Mouse (Mus musculus): Measurements from ENCODE around the gene Nudt17. TPM values are rescaled to one million over a fixed set of nuclear protein-coding genes. Genes with fewer than 3 reads are reported as not detected.
A peak's percentile ranks its signal among the peaks of the same experiment; 100 is the strongest.

Gene Nudt17
- polyA plus RNA-seq, 1 experiment from 2014 or later = 16.6 TPM

GRCm38 (mm10) chr3:96728634-96729402 lies 20.5 kb upstream of the Nudt17 start:
- Histone ChIP-seq H3K27ac (replicated peaks) (0 out of 2 replicates have a peak overlapping the region, but pooled peaks have one; percentile 91), H3K9me3 (replicated peaks) (no peaks in the 10 kb centered on the region), H3K4me1 (peaks cover 37% of the 10 kb centered on the region), H3K27me3 (ENCODE audit: low read depth, poor library complexity, severe bottlenecking) (no peaks in the 10 kb centered on the region), H3K36me3 (peaks cover 10% of the 10 kb centered on the region), H3K4me3 (peak overlapping the region; percentile 92)
- no peak for DNase-seq (ENCODE audit: low spot score)
- 51% methylated on average over 7 of the region's 7 CpGs for WGBS

DNA sequence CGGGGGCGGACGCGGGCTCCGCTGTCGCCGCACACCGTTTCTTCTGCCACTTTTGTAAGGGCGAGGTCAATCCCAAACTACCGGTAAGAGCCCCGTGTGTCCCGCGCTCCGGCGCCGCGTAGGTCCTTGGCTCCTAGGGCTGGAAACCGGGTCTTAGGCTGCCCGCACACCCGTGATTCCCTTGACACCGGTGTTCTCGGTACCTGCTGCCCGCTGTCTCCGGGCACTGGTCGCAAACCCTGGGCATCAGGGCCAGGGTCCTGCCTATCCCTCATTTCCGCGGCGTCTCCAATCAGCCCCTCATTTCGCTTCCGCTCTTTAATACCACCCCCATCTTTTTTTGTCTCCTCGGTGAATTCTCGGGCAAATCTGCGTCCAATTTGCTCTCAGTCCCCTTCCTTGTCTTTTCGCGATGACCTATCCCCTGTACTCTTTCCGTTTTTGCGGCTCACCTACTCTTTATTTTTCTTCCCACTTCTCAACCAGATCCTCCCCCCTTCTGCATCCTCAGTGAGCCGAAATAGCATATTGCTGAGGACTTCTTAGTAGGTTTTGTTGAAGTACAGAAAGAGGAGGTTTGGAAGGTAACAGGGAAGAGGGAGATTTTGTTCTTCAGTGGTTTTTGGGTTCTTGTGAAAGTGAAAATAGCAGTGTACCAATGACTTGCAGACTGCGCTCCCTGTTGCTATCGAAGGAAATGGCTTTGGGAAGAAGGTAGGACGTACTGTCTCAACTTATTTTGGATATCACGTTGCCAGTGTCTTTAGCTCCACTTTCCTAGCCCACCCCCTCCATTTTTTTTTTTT lies 19.7 kb upstream of the Nudt17 start:
- Histone ChIP-seq H3K4me3 (peak overlapping the region; percentile 92), H3K27me3 (ENCODE audit: low read depth, poor library complexity, severe bottlenecking) (no peaks in the 10 kb centered on the region), H3K36me3 (peaks cover 18% of the 10 kb centered on the region), H3K27ac (replicated peaks) (peak overlapping the region; percentile 91), H3K9me3 (replicated peaks) (no peaks in the 10 kb centered on the region), H3K4me1 (peaks cover 37% of the 10 kb centered on the region)
- DNase-seq (ENCODE audit: low spot score) = no peak
- WGBS = under 1% methylated on average over 42 of the region's 42 CpGs

DNA sequence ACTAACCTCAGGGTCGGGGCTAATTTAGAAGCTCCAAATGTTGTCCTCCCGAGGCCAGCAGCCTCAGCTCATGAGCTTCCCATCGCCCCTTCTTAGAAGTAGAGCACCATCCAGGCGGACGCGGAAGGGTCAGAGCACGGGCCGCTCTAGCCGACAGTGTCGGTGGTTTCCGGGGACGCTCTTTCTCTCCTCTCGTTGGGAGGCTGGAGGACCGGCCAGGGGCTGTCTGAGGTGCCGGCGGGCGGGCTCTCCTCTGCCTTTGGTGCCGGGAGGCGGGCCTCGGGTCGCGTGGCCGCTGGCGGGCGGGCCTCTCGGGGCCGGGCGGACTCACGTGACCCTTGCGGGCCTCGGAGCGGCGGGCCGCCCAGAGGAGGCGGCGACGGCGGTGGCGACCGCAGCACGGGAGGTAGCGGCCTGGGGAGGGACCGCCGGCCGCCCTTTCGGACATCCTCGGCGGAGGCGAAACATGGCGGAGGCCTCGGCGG lies 19.0 kb upstream of the Nudt17 start, which contains the start of the genes Polr3c and Rnf115:
TSS of gene Polr3c (minus strand) at position 286 of the 485 bp plus-strand sequence.
TSS of gene Rnf115 (plus strand) at position 322 of the 485 bp plus-strand sequence.
- Histone ChIP-seq H3K9me3 (replicated peaks) (no peaks in the 10 kb centered on the region), H3K4me3 (peak within 1 kb of the TSS; percentile 92), H3K27me3 (ENCODE audit: low read depth, poor library complexity, severe bottlenecking) (no peaks in the 10 kb centered on the region), H3K4me1 (peaks cover 37% of the 10 kb centered on the region), H3K27ac (replicated peaks) (peak within 1 kb of the TSS; percentile 91), H3K36me3 (peaks cover 25% of the 10 kb centered on the region)
- DNase-seq (ENCODE audit: low spot score) = peak; percentile 95
- under 1% methylated on average over 52 of the region's 52 CpGs for WGBS

- peak; percentile 38 for DNase-seq (ENCODE audit: low spot score)
- no peaks in the 10 kb centered on the region; the same call in 1 of the 2 replicates for H3K4me1 ChIP-seq
- no peaks in the 10 kb centered on the region for H3K27me3 ChIP-seq (ENCODE audit: low read depth, poor library complexity, severe bottlenecking)
- H3K27ac ChIP-seq (replicated peaks) = no peak overlapping the region
- no peaks in the 10 kb centered on the region for H3K9me3 ChIP-seq (replicated peaks)
- H3K4me3 ChIP-seq = no peak overlapping the region
- peaks cover 92% of the 10 kb centered on the region for H3K36me3 ChIP-seq
- 30% methylated on average over 14 of the region's 14 CpGs for WGBS
These were observed 10.8 kb upstream of the Nudt17 start for GRCm38 (mm10) chr3:96719173-96719572.

GRCm38 (mm10) chr3:96715854-96716253 lies 7.5 kb upstream of the Nudt17 start:
- H3K36me3 ChIP-seq = peaks cover 92% of the 10 kb centered on the region
- no peak for DNase-seq (ENCODE audit: low spot score)
- H3K9me3 ChIP-seq (replicated peaks) = no peaks in the 10 kb centered on the region
- H3K4me3 ChIP-seq = no peak overlapping the region
- 89% methylated on average over 2 of the region's 2 CpGs for WGBS
- H3K27ac ChIP-seq (replicated peaks) = no peak overlapping the region
- H3K4me1 ChIP-seq = no peaks in the 10 kb centered on the region; the same call in 1 of the 2 replicates
- H3K27me3 ChIP-seq (ENCODE audit: low read depth, poor library complexity, severe bottlenecking) = no peaks in the 10 kb centered on the region

DNA sequence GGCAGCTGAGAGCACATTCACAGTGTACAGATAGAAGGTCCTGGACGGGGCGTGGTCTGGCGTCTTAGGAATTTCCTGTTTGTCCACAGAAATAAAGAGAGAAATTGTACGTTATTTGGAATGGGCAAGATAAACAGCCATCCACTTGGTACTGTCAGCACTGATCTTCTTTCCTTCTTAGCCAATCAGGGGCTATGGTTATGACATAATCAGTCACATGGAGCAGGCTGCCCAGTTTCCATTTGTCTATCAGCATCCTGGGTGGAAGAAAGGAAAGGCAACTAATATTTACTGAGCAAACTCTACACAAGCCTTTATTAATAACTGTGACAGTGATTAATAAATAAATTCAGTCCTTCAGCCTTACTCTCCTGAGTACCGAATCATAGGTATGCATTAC lies 5.9 kb upstream of the Nudt17 start:
- WGBS = 94% methylated on average over 5 of the region's 5 CpGs
- H3K9me3 ChIP-seq (replicated peaks) = no peaks in the 10 kb centered on the region
- no peaks in the 10 kb centered on the region for H3K27me3 ChIP-seq (ENCODE audit: low read depth, poor library complexity, severe bottlenecking)
- DNase-seq (ENCODE audit: low spot score) = no peak
- H3K4me1 ChIP-seq = no peaks in the 10 kb centered on the region; the same call in 1 of the 2 replicates
- H3K36me3 ChIP-seq = peaks cover 92% of the 10 kb centered on the region
- no peak overlapping the region for H3K4me3 ChIP-seq
- no peak overlapping the region for H3K27ac ChIP-seq (replicated peaks)

GRCm38 (mm10) chr3:96708684-96709064 lies 312 bp upstream of the Nudt17 start:
- peaks cover 66% of the 10 kb centered on the region for H3K36me3 ChIP-seq
- peaks cover 19% of the 10 kb centered on the region for H3K27me3 ChIP-seq (ENCODE audit: low read depth, poor library complexity, severe bottlenecking)
- H3K9me3 ChIP-seq (replicated peaks) = no peaks in the 10 kb centered on the region
- H3K27ac ChIP-seq (replicated peaks) = 0 out of 2 replicates have a peak overlapping the region, but pooled peaks have one; percentile 68
- DNase-seq (ENCODE audit: low spot score) = no peak
- peaks cover 12% of the 10 kb centered on the region for H3K4me1 ChIP-seq
- peak overlapping the region; percentile 63; the same call in 1 of the 2 replicates for H3K4me3 ChIP-seq
- 51% methylated on average over 2 of the region's 2 CpGs for WGBS

- DNase-seq (ENCODE audit: low spot score) = no peak
- WGBS = 79% methylated on average over 7 of the region's 7 CpGs
- H3K27me3 ChIP-seq (ENCODE audit: low read depth, poor library complexity, severe bottlenecking) = peaks cover 19% of the 10 kb centered on the region
- no peak overlapping the region for H3K4me3 ChIP-seq
- H3K36me3 ChIP-seq = peaks cover 65% of the 10 kb centered on the region
- peaks cover 12% of the 10 kb centered on the region for H3K4me1 ChIP-seq
- H3K27ac ChIP-seq (replicated peaks) = no peak overlapping the region
- H3K9me3 ChIP-seq (replicated peaks) = no peaks in the 10 kb centered on the region
These were observed 1.4 kb downstream of the Nudt17 start for GRCm38 (mm10) chr3:96706984-96707383.

- DNase-seq (ENCODE audit: low spot score) = no peak
- Histone ChIP-seq H3K4me1 (peaks cover 12% of the 10 kb centered on the region), H3K9me3 (replicated peaks) (no peaks in the 10 kb centered on the region), H3K27ac (replicated peaks) (no peak overlapping the region), H3K36me3 (peaks cover 65% of the 10 kb centered on the region), H3K27me3 (ENCODE audit: low read depth, poor library complexity, severe bottlenecking) (peaks cover 19% of the 10 kb centered on the region), H3K4me3 (no peak overlapping the region)
- 95% methylated on average over 11 of the region's 11 CpGs for WGBS
These were observed 2.1 kb downstream of the Nudt17 start for GRCm38 (mm10) chr3:96706217-96706616.

DNA sequence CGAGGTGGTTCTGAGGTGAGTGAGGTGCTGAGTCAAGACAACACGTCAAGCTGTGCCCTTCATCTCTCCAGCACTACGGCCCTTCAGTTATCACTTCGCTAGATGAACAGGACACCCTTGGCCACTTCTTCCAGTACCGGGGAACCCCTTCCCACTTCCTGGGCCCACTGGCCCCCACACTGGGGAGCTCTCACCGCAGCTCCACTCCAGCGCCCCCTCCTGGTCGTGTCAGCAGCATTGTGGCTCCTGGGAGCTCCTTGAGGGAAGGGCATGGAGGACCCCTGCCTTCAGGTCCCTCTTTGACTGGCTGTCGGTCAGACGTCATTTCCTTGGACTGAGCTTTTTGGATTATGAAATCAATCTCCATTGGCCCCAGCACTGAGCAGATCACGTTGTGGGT lies 3.6 kb downstream of the Nudt17 start:
- peaks cover 19% of the 10 kb centered on the region for H3K27me3 ChIP-seq (ENCODE audit: low read depth, poor library complexity, severe bottlenecking)
- 66% methylated on average over 11 of the region's 11 CpGs for WGBS
- peaks cover 12% of the 10 kb centered on the region for H3K4me1 ChIP-seq
- H3K9me3 ChIP-seq (replicated peaks) = no peaks in the 10 kb centered on the region
- peaks cover 65% of the 10 kb centered on the region for H3K36me3 ChIP-seq
- H3K27ac ChIP-seq (replicated peaks) = no peak overlapping the region
- no peak overlapping the region for H3K4me3 ChIP-seq
- no peak for DNase-seq (ENCODE audit: low spot score)

- Histone ChIP-seq H3K27ac (replicated peaks) (no peak overlapping the region), H3K36me3 (peaks cover 65% of the 10 kb centered on the region), H3K4me1 (peaks cover 27% of the 10 kb centered on the region), H3K4me3 (no peak overlapping the region), H3K9me3 (replicated peaks) (no peaks in the 10 kb centered on the region), H3K27me3 (ENCODE audit: low read depth, poor library complexity, severe bottlenecking) (no peaks in the 10 kb centered on the region)
- whole genome bisulfite sequencing = 88% methylated on average over 4 of the region's 4 CpGs
- no peak for DNase-seq (ENCODE audit: low spot score)
These were observed 7.4 kb downstream of the Nudt17 start for GRCm38 (mm10) chr3:96701003-96701402.

DNA sequence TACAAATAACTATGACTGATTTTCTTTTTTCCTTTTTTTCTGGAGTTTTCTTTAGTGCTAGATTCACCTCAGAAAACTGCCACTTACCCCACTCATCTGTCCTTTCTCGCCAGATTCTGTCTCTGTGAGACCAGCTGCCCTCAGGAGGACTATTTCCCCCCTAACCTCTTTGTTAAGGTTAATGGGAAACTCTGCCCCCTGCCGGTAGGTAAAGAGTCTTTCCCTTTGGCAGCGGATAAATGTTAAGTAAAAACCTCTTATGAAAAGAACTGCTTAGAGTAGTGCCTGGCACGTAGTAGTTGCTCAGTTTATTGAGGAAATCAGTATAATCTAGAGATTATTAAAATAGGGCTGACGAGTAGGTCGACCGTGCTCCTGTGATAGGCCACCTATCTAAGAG lies 8.0 kb downstream of the Nudt17 start:
- Histone ChIP-seq H3K36me3 (peaks cover 61% of the 10 kb centered on the region), H3K9me3 (replicated peaks) (no peaks in the 10 kb centered on the region), H3K4me1 (peaks cover 33% of the 10 kb centered on the region), H3K27ac (replicated peaks) (no peak overlapping the region), H3K27me3 (ENCODE audit: low read depth, poor library complexity, severe bottlenecking) (no peaks in the 10 kb centered on the region), H3K4me3 (no peak overlapping the region)
- DNase-seq (ENCODE audit: low spot score) = no peak
- 57% methylated on average over 7 of the region's 7 CpGs for WGBS
